Mouse (Mus musculus) testis, adult 2 months (tissue): ENCODE data around the gene Boc. TPM values are rescaled to one million over a fixed set of nuclear protein-coding genes. Genes with fewer than 3 reads are reported as not detected.

ENCODE experiments used
- H3K27ac ChIP-seq: fragments of 200-500 bp; 2 replicates; pipeline ENCODE4 v1.5.1; 2012; ENCODE audit warnings: low read depth, low read length; ENCODE audit not compliant: control insufficient read depth, insufficient read depth
- H3K27me3 ChIP-seq: fragments of 200-500 bp; 2 replicates; pipeline ENCODE4 v1.6.1; 2012; ENCODE audit warnings: mild to moderate bottlenecking, low read length, moderate library complexity; ENCODE audit not compliant: control insufficient read depth, insufficient read depth
- H3K36me3 ChIP-seq: fragments of 200-500 bp; 2 replicates; pipeline ENCODE4 v1.6.1; 2012; ENCODE audit warnings: mild to moderate bottlenecking, low read length; ENCODE audit not compliant: control insufficient read depth, insufficient read depth
- H3K4me1 ChIP-seq: fragments of 200-500 bp; 2 replicates; pipeline ENCODE4 v1.6.1; 2012; ENCODE audit warnings: low read length; ENCODE audit not compliant: control insufficient read depth, insufficient read depth
- H3K4me3 ChIP-seq: fragments of 200-500 bp; 2 replicates; pipeline ENCODE4 v1.5.1; 2012; ENCODE audit warnings: low read depth, mild to moderate bottlenecking, low read length, moderate library complexity, mixed read lengths; ENCODE audit not compliant: control insufficient read depth
- CTCF ChIP-seq: fragments of 200-500 bp; IDR thresholded peaks from 2 replicates; pipeline ENCODE4 v1.5.1; 2012; ENCODE audit warnings: low read depth, mild to moderate bottlenecking, inconsistent platforms, low read length, moderate library complexity; ENCODE audit not compliant: control insufficient read depth, insufficient read depth, insufficient replicate concordance
- POLR2A ChIP-seq: fragments of 200-500 bp; IDR thresholded peaks from 2 replicates; pipeline ENCODE4 v1.6.1; 2012; ENCODE audit warnings: low read depth, mild to moderate bottlenecking, inconsistent platforms, low read length, moderate library complexity; ENCODE audit not compliant: control insufficient read depth
- polyA plus RNA-seq: library from polyadenylated mRNA; depleted of rRNA; stranded (reverse); fragments of >200 nt; gene quantifications from 2 replicates; pipeline ENCODE4 v1.2.3, GENCODE M21; 2012

Gene Boc
- polyA plus RNA-seq, 1 experiment = 3.3 TPM

GRCm38 (mm10) chr16:44560214-44560613, 1.5 kb upstream of the Boc start:
- no peak overlapping the region for H3K4me3 ChIP-seq
- peaks cover 13% of the 10 kb centered on the region for H3K4me1 ChIP-seq
- H3K27ac ChIP-seq = no peak overlapping the region
- H3K27me3 ChIP-seq = peaks cover 5% of the 10 kb centered on the region
- no peaks in the 10 kb centered on the region for H3K36me3 ChIP-seq
- TF ChIP-seq POLR2A (no peak), CTCF (no peak)

- Histone ChIP-seq H3K4me3 (no peak overlapping the region), H3K36me3 (no peaks in the 10 kb centered on the region), H3K27me3 (peaks cover 5% of the 10 kb centered on the region), H3K27ac (no peak overlapping the region), H3K4me1 (peaks cover 13% of the 10 kb centered on the region)
- TF ChIP-seq CTCF = no peak
- TF ChIP-seq POLR2A = no peak
Observed at GRCm38 (mm10) chr16:44559330-44559695, 616 bp upstream of the Boc start.

- Histone ChIP-seq H3K36me3 (no peaks in the 10 kb centered on the region), H3K27ac (peak overlapping the region; percentile 63), H3K4me3 (peak overlapping the region; percentile 66), H3K27me3 (peaks cover 5% of the 10 kb centered on the region), H3K4me1 (peaks cover 13% of the 10 kb centered on the region)
- TF ChIP-seq POLR2A (no peak), CTCF (no peak)
Observed at GRCm38 (mm10) chr16:44557661-44558470, 831 bp downstream of the Boc start.

GRCm38 (mm10) chr16:44557084-44557483, 1.6 kb downstream of the Boc start:
- TF ChIP-seq CTCF = no peak
- TF ChIP-seq POLR2A = no peak
- Histone ChIP-seq H3K4me1 (peaks cover 14% of the 10 kb centered on the region), H3K4me3 (peak overlapping the region; percentile 66), H3K27ac (peak overlapping the region; percentile 60), H3K27me3 (peaks cover 5% of the 10 kb centered on the region), H3K36me3 (no peaks in the 10 kb centered on the region)

- Histone ChIP-seq H3K4me1 (peaks cover 15% of the 10 kb centered on the region), H3K4me3 (no peak overlapping the region), H3K27me3 (peaks cover 5% of the 10 kb centered on the region), H3K27ac (peak overlapping the region; percentile 54), H3K36me3 (no peaks in the 10 kb centered on the region)
- TF ChIP-seq POLR2A (no peak), CTCF (no peak)
Observed at GRCm38 (mm10) chr16:44555791-44556709, 2.6 kb downstream of the Boc start.

GRCm38 (mm10) chr16:44553861-44554260, 4.8 kb downstream of the Boc start:
- H3K4me1 ChIP-seq = peaks cover 10% of the 10 kb centered on the region
- H3K4me3 ChIP-seq = no peak overlapping the region
- no peak overlapping the region for H3K27ac ChIP-seq
- peaks cover 5% of the 10 kb centered on the region for H3K27me3 ChIP-seq
- no peak for TF ChIP-seq POLR2A
- no peak for TF ChIP-seq CTCF
- H3K36me3 ChIP-seq = no peaks in the 10 kb centered on the region

- peaks cover 4% of the 10 kb centered on the region for H3K4me1 ChIP-seq
- no peak overlapping the region for H3K27ac ChIP-seq
- no peaks in the 10 kb centered on the region for H3K36me3 ChIP-seq
- H3K4me3 ChIP-seq = no peak overlapping the region
- TF ChIP-seq CTCF (no peak), POLR2A (no peak)
- H3K27me3 ChIP-seq = peaks cover 3% of the 10 kb centered on the region
Observed at GRCm38 (mm10) chr16:44552726-44553125, 6.0 kb downstream of the Boc start.
